Mouse (Mus musculus) midbrain, embryonic 14.5 days (tissue): ENCODE data around the gene Upk1a. TPM values are rescaled to one million over a fixed set of nuclear protein-coding genes. Genes with fewer than 3 reads are reported as not detected.

Source experiments
- ATAC-seq: fragments of 200-750 bp; cut with Nextera tagmentation; 2 replicates; pipeline ENCODE4 v1.8.0; 2017; ENCODE audit warnings: moderate number of reproducible peaks, moderate library complexity; ENCODE audit not compliant: low FRiP score, low TSS enrichment
- DNase-seq: peaks from one replicate; pipeline ENCODE4 v3.0.0-alpha.2; 2015
- H3K27ac ChIP-seq: fragments of 300-500 bp; sonication (generic); replicated peaks from 2 replicates; pipeline ENCODE4 v1.5.1; 2014; ENCODE audit warnings: mild to moderate bottlenecking, low read depth, low read length, moderate library complexity
- H3K27me3 ChIP-seq: fragments of 300-500 bp; sonication (generic); 2 replicates; pipeline ENCODE4 v1.6.1; 2014; ENCODE audit warnings: low read length, control low read depth, mixed read lengths; ENCODE audit not compliant: control insufficient read depth, insufficient read depth
- H3K36me3 ChIP-seq: fragments of 300-500 bp; sonication (generic); 2 replicates; pipeline ENCODE4 v1.6.1; 2014; ENCODE audit warnings: low read length, control low read depth; ENCODE audit not compliant: control insufficient read depth, insufficient read depth
- H3K4me1 ChIP-seq: fragments of 300-500 bp; sonication (generic); 2 replicates; pipeline ENCODE4 v1.6.1; 2014; ENCODE audit warnings: mild to moderate bottlenecking, antibody characterized with exemption, low read length, control low read depth; ENCODE audit not compliant: control insufficient read depth, insufficient read depth
- H3K4me2 ChIP-seq: fragments of 300-500 bp; sonication (generic); 2 replicates; pipeline ENCODE4 v1.6.1; 2014; ENCODE audit warnings: mild to moderate bottlenecking, low read length, moderate library complexity
- H3K4me3 ChIP-seq: fragments of 300-500 bp; sonication (generic); replicated peaks from 2 replicates; pipeline ENCODE4 v1.5.1; 2014; ENCODE audit warnings: low read depth, low read length
- H3K9ac ChIP-seq: fragments of 300-500 bp; sonication (generic); replicated peaks from 2 replicates; pipeline ENCODE4 v1.6.1; 2014; ENCODE audit warnings: mild to moderate bottlenecking, low read length, moderate library complexity
- H3K9me3 ChIP-seq: fragments of 300-500 bp; sonication (generic); 2 replicates; pipeline ENCODE4 v1.6.1; 2016; ENCODE audit warnings: low read length, control low read depth, mixed read lengths; ENCODE audit not compliant: control insufficient read depth
- WGBS: fragments of 180-500 bp; shearing (Covaris S2); extraction: QIAGEN DNeasy Blood & Tissue Kit; methylation state at CpG from one replicate; pipeline ENCODE4 v1.1.7; 2014; 5-methylcytosine and 5-hydroxymethylcytosine counted together
- polyA plus RNA-seq: library from polyadenylated mRNA; unstranded; fragments of >200 nt; fragmentation: Nextera tagmentation; extraction: Ambion mirVana; gene quantifications from 2 replicates; pipeline ENCODE4 v1.2.1, GENCODE M21; 2014

The Upk1a gene
- polyA plus RNA-seq, 1 experiment from 2014 or later, result 0.20 TPM

DNA sequence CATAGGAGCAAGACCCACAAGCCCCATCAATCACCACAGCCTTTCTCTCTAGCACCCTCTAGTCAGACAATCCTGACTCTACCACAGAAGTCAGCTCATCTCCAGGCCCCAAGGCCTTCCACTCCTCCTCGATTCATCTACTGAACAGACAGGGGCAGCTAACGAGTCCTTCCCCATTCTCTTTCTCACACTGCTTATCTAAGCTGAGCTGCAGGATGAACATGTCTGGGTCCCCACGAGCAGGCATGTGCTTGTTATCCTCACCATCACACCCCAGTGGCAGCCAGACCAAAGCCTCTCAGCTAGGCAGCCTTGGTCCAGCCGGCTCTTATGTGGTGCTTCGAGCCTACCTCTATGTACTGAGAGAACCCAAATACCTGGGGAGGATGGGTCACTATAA, 40.3 kb downstream of the Upk1a start:
- 91% methylated on average over 5 of the region's 5 CpGs for WGBS
- no peak for DNase-seq

DNA sequence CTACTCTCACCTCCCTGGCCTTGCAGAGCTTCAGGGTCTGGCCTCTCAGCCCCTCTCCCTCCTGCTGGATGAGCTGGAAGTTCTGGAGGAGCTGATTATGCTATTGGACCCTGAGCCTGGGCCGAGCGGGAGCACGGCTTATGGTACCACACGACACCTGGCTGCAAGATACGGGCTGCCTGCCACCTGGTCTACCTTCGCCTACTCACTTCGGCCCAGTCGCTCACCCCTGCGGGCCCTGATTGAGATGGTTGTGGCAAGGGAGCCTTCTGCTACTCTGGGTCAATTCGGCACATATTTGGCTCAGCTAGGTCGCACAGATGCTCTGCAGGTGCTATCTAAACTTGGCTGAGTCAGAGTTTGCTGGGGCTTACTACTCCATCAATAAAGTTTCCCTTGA, 45.1 kb downstream of the Upk1a start:
- 92% methylated on average over 11 of the region's 11 CpGs for WGBS
- H3K4me1 ChIP-seq, result peaks cover 6% of the 10 kb centered on the region; the same call in 1 of the 2 replicates
- H3K36me3 ChIP-seq, result peaks cover 72% of the 10 kb centered on the region
- no peaks in the 10 kb centered on the region for H3K27me3 ChIP-seq
- no peak overlapping the region for H3K27ac ChIP-seq
- H3K9ac ChIP-seq, result no peak overlapping the region
- no peaks in the 10 kb centered on the region for H3K9me3 ChIP-seq
- H3K4me2 ChIP-seq, result no peak overlapping the region
- DNase-seq (no peak), ATAC-seq (no peak)
- H3K4me3 ChIP-seq, result no peak overlapping the region

More for the DNA sequence above, 40.3 kb downstream of the Upk1a start:
- no peak overlapping the region for H3K27ac ChIP-seq
- no peaks in the 10 kb centered on the region for H3K27me3 ChIP-seq
- no peak overlapping the region for H3K9ac ChIP-seq
- H3K4me3 ChIP-seq, result no peak overlapping the region
- H3K36me3 ChIP-seq, result peaks cover 97% of the 10 kb centered on the region
- no peaks in the 10 kb centered on the region for H3K4me1 ChIP-seq
- no peak overlapping the region for H3K4me2 ChIP-seq
- ATAC-seq, result no peak
- H3K9me3 ChIP-seq, result no peaks in the 10 kb centered on the region

DNA sequence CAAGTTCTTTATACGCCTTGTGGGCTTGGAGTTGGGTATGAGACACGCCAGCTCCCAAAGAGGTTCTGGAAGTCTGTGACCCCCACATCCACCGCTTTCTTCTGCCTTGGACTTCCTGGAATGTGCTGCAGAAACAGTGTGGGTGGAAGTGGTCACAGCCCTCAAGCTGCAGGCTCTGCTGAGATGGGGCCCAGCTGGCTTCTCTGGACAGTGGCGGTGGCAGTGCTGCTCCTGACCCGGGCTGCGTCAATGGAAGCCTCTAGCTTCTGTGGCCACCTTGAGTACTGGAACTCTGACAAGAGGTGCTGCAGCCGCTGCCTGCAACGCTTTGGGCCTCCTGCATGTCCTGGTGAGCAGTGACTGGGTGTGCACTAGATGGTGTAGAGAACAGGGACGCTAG, 46.6 kb downstream of the Upk1a start:
- no peaks in the 10 kb centered on the region for H3K9me3 ChIP-seq
- no peak overlapping the region for H3K27ac ChIP-seq
- no peak overlapping the region for H3K4me2 ChIP-seq
- DNase-seq (no peak), ATAC-seq (no peak)
- H3K27me3 ChIP-seq, result no peaks in the 10 kb centered on the region
- 88% methylated on average over 9 of the region's 9 CpGs for WGBS
- H3K36me3 ChIP-seq, result peaks cover 57% of the 10 kb centered on the region
- no peak overlapping the region for H3K9ac ChIP-seq
- peaks cover 6% of the 10 kb centered on the region; the same call in 1 of the 2 replicates for H3K4me1 ChIP-seq
- H3K4me3 ChIP-seq, result no peak overlapping the region

DNA sequence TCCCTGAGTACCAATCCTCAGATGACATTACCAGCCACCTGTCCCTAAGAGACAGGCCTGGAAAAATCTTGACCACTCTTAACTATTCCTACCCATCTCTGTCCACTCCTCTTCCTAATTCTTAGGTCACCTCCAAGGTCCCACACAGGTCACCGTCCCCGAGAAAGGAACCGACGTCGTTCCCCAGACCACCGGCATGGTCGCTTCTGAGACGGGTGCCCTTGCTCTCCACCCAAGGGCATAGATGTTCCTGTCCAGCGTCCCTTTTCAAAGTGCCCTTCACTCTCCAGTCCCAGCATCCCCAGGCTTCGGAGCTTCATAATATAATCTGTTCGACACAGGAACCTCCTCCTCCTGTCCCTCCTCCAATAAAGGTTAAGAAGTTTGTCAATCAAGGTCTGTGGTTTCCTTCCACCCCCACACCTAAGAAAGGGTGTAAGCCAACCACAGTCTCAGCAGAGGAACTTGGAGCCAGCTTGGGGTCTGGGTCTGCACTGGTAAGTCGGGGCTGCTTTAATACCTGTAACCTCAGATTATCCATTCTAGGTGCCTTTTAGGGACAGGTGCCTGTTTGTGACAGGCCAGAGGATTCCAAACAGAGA, 47.6 kb downstream of the Upk1a start, which contains the start of gene Igflr1:
Igflr1 (plus strand) TSS at position 458 of the 602 bp plus-strand sequence.
- H3K4me2 ChIP-seq, result no peak within 1 kb of the TSS
- H3K27ac ChIP-seq, result no peak within 1 kb of the TSS
- ATAC-seq (no peak), DNase-seq (no peak)
- H3K4me1 ChIP-seq, result peaks cover 9% of the 10 kb centered on the region; the same call in 1 of the 2 replicates
- no peaks in the 10 kb centered on the region for H3K9me3 ChIP-seq
- no peaks in the 10 kb centered on the region for H3K27me3 ChIP-seq
- H3K4me3 ChIP-seq, result 0 out of 2 replicates have a peak within 1 kb of the TSS, but pooled peaks have one; percentile 80
- H3K9ac ChIP-seq, result no peak within 1 kb of the TSS
- H3K36me3 ChIP-seq, result peaks cover 47% of the 10 kb centered on the region
- 96% methylated on average over 12 of the region's 12 CpGs for WGBS

DNA sequence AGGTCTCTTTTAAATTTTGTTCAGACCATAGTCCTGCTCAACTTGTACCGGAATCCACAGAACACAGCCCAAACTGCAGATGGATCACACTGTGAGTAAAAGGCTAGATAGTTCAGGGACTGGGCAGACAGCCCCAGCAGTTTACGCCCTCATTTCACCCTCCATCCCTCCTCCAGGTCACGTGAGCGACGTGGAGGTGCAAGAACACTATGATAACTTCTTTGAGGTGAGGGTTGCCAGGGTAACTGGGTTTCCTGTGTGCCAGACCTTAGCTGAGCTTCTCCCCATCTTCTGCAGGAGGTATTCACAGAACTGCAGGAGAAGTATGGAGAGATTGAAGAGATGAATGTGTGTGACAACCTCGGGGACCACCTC, 48.8 kb downstream of the Upk1a start:
- Histone ChIP-seq H3K4me2 (peak overlapping the region; percentile 83), H3K9me3 (no peaks in the 10 kb centered on the region), H3K27me3 (no peaks in the 10 kb centered on the region), H3K36me3 (peaks cover 36% of the 10 kb centered on the region), H3K4me1 (peaks cover 14% of the 10 kb centered on the region), H3K27ac (0 out of 2 replicates have a peak overlapping the region, but pooled peaks have one; percentile 92), H3K9ac (peak overlapping the region; percentile 68; the same call in 1 of the 2 replicates), H3K4me3 (peak overlapping the region; percentile 80)
- 23% methylated on average over 6 of the region's 6 CpGs for WGBS
- ATAC-seq (no peak), DNase-seq (peak; percentile 8)

DNA sequence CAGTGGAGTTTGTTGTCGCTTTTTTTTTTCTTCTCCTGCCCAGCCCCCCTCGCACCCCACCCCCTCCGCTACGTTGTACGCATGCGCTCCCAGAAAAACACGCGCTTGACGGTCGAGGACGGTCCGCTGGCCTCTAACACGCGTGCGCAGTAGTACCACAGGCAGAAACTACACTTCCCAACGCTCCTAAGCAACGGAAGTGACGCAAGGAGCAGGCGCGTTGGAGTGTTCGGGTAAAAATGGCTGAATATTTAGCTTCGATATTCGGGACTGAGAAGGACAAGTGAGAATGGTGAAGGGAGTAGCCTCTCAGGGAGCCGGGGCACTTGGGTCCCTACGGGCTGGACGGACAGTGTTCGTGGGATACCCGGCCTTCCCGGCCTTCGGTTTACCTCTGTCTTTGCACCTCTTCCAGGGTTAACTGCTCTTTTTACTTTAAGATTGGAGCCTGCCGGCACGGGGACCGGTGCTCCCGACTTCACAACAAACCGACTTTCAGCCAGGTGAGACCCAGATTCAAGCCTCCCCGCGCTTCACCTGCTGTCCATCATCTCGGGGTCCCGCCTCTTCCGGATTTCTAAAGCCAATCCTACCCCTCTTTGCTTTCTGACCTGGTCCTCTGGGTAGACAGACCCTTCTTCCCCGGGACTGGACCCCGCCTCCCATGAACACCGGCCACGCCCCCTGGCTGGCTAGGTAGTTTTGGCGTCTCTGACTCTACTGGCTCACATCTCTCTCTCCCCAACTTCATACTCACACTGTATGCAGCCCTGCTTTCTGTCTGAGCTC, 49.3 kb downstream of the Upk1a start, which contains the start of the genes U2af1l4, Gm49396 and Psenen:
U2af1l4 (plus strand) TSS at position 185 of the 789 bp plus-strand sequence.
Gm49396 (plus strand) TSS at position 228 of the 789 bp plus-strand sequence.
Psenen (minus strand) TSS at position 511 of the 789 bp plus-strand sequence.
- peaks cover 19% of the 10 kb centered on the region for H3K4me1 ChIP-seq
- H3K36me3 ChIP-seq, result peaks cover 30% of the 10 kb centered on the region
- H3K27ac ChIP-seq, result peak within 1 kb of the TSS; percentile 92
- no peaks in the 10 kb centered on the region for H3K9me3 ChIP-seq
- peak within 1 kb of the TSS; percentile 83 for H3K4me2 ChIP-seq
- peak within 1 kb of the TSS; percentile 68 for H3K9ac ChIP-seq
- DNase-seq (peak; percentile 100), ATAC-seq (peak; percentile 89)
- no peaks in the 10 kb centered on the region for H3K27me3 ChIP-seq
- WGBS, result under 1% methylated on average over 45 of the region's 45 CpGs
- peak within 1 kb of the TSS; percentile 80 for H3K4me3 ChIP-seq

DNA sequence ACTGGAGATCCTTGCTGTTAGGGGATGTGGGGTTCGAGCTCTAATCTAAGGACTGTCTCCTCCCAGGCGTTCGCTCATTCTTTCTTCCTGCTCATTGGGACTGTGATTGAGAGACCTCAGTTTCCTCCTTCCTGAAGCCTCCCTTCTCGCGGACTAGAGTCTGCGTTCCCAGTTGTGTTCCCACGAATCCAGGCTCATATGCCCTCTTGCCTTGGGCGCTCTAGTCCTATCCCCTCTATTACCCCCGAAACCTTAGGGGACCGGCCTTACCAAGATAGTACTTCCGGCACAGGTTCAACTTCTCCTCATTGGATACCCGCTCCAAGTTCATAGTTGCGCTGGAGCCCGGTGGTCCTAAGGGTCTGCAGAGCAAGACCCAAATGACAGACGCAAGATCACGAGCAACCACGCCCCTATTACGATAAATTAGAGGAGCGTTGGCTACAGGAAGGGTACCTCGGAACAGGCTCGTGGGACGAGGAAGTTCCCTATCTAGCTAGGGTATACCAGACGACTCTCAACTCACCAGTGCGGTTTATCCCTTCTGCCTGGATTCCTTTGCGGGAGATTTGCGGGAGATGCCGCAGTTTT, 50.0 kb downstream of the Upk1a start:
- WGBS, result 2% methylated on average over 27 of the region's 27 CpGs
- Histone ChIP-seq H3K4me3 (peak overlapping the region; percentile 80), H3K36me3 (peaks cover 25% of the 10 kb centered on the region), H3K9ac (peak overlapping the region; percentile 55), H3K4me2 (peak overlapping the region; percentile 83), H3K9me3 (no peaks in the 10 kb centered on the region), H3K27me3 (no peaks in the 10 kb centered on the region), H3K4me1 (peaks cover 20% of the 10 kb centered on the region), H3K27ac (peak overlapping the region; percentile 63)
- ATAC-seq, result no peak
- peak; percentile 4 for DNase-seq

DNA sequence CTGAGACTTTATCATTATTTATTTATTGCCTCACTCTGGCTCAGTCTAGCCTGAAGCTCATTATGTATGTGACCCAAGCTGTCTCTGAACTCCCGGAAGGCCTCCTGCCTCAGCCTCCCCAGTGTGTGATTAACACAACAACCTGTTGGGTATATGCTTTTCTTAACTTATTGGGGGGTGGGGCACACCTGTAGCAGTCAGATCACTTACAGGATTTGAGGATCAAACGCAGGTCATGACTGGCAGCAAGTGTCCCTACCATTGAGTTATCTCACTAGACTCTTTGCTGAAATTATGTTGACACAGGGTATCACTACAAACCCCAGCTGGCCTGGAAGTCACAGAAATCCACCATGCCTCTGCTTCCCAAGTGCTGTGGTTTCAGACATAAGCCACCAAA, 52.4 kb downstream of the Upk1a start:
- Histone ChIP-seq H3K27ac (peak overlapping the region; percentile 32; the same call in 1 of the 2 replicates), H3K9me3 (no peaks in the 10 kb centered on the region), H3K9ac (no peak overlapping the region), H3K4me2 (peak overlapping the region; percentile 71), H3K36me3 (peaks cover 22% of the 10 kb centered on the region), H3K27me3 (no peaks in the 10 kb centered on the region), H3K4me3 (peak overlapping the region; percentile 50; the same call in 1 of the 2 replicates), H3K4me1 (peaks cover 20% of the 10 kb centered on the region)
- DNase-seq (peak; percentile 9), ATAC-seq (no peak)
- 65% methylated on average over 2 of the region's 2 CpGs for WGBS
